Comparison of ENCODE assay signal across 12 mouse cellular contexts in genomic region chr2:162636387-162637009, GRCm38 (mm10). TPM values are rescaled to one million over a fixed set of nuclear protein-coding genes. Genes with fewer than 3 reads are reported as not detected.
DNase-seq lines count a peak whose midpoint lies in the region; ATAC-seq lines count a peak whose summit lies in the region.
"Had no signal": no experiment of that assay in that cellular context is flagged by ENCODE, and none has a peak within 500 bp of the region (broad histone marks: within the 10 kb centered on the region; RNA-seq: fewer than 3 reads in every experiment).

No protein-coding gene starts in this region.

- 59% methylated on average over 9 of the region's 9 CpGs for WGBS in midbrain, embryonic 11.5 days
- 60% methylated on average over 9 of the region's 9 CpGs for WGBS in midbrain, embryonic 10.5 days
- 45% methylated on average over 9 of the region's 9 CpGs for WGBS in kidney, embryonic 14.5 days

- no peaks in the 10 kb centered on the region for H3K9me3 ChIP-seq in midbrain, embryonic 11.5 days (ENCODE audit: control insufficient read depth, low read length)
- no peaks in the 10 kb centered on the region for H3K9me3 ChIP-seq in midbrain, embryonic 10.5 days (replicated peaks)
- H3K9me3 ChIP-seq in kidney, embryonic 14.5 days (ENCODE audit: control insufficient read depth, low read length), result no peaks in the 10 kb centered on the region
- H3K9me3 ChIP-seq: embryonic facial prominence, embryonic 13.5 days had no signal

- no peak overlapping the region for H3K4me2 ChIP-seq in midbrain, embryonic 11.5 days
- H3K4me2 ChIP-seq in kidney, embryonic 14.5 days (replicated peaks; ENCODE audit: low read depth, low read length), result no peak overlapping the region
- H3K4me2 ChIP-seq: embryonic facial prominence, embryonic 13.5 days had no signal

- H3K9ac ChIP-seq in midbrain, embryonic 11.5 days (ENCODE audit: low read length), result no peak overlapping the region
- H3K9ac ChIP-seq in kidney, embryonic 14.5 days (ENCODE audit: low read depth, low read length), result no peak overlapping the region
- H3K9ac ChIP-seq: embryonic facial prominence, embryonic 13.5 days had no signal

- ATAC-seq in midbrain, embryonic 11.5 days (ENCODE audit: low FRiP score), result peak; percentile 43; the same call in 1 of the 2 replicates
- ATAC-seq in kidney, embryonic 14.5 days (ENCODE audit: low FRiP score, low TSS enrichment), result no peak

- peaks cover 37% of the 10 kb centered on the region for H3K27me3 ChIP-seq in midbrain, embryonic 11.5 days (ENCODE audit: control insufficient read depth, insufficient read depth, low read length)
- H3K27me3 ChIP-seq in midbrain, embryonic 10.5 days (ENCODE audit: low read depth, poor library complexity, severe bottlenecking), result peaks cover 82% of the 10 kb centered on the region
- no peaks in the 10 kb centered on the region for H3K27me3 ChIP-seq in kidney, embryonic 14.5 days (ENCODE audit: control insufficient read depth, insufficient read depth, low read length)
- H3K27me3 ChIP-seq: CH12.LX had no signal

- peak; percentile 83 for DNase-seq in midbrain, embryonic 11.5 days (ENCODE audit: low spot score, missing footprints)
- DNase-seq in midbrain, embryonic 10.5 days (ENCODE audit: low spot score), result no peak
- peak; percentile 40 to 60 for DNase-seq in layer of hippocampus, postnatal 36 days
- peak; percentile 13 to 58 for DNase-seq in lung, postnatal 4 days
- DNase-seq in urinary bladder, postnatal 10 days (ENCODE audit: low spot score), result no peak
- DNase-seq in adrenal gland, postnatal 14 days, result no peak
- no peak for DNase-seq in thymus, postnatal 14 days
- DNase-seq: heart, postnatal 4 days; liver had no signal

- H3K4me1 ChIP-seq in midbrain, embryonic 11.5 days (ENCODE audit: control insufficient read depth, insufficient read depth, low read length), result peaks cover 4% of the 10 kb centered on the region; the same call in 1 of the 2 replicates
- H3K4me1 ChIP-seq in midbrain, embryonic 10.5 days, result peaks cover 22% of the 10 kb centered on the region
- 0 out of 2 replicates have a peak, but pooled peaks cover 5% of the 10 kb centered on the region for H3K4me1 ChIP-seq in kidney, embryonic 14.5 days (ENCODE audit: control insufficient read depth, insufficient read depth, low read length)

- H3K27ac ChIP-seq in midbrain, embryonic 11.5 days (ENCODE audit: low read depth, low read length), result no peak overlapping the region
- H3K27ac ChIP-seq in midbrain, embryonic 10.5 days (replicated peaks), result no peak overlapping the region
- no peak overlapping the region for H3K27ac ChIP-seq in kidney, embryonic 14.5 days (ENCODE audit: low read depth, low read length)
- H3K27ac ChIP-seq: embryonic facial prominence, embryonic 13.5 days had no signal

- H3K4me3 ChIP-seq in midbrain, embryonic 11.5 days (ENCODE audit: low read depth, low read length), result no peak overlapping the region
- no peak overlapping the region for H3K4me3 ChIP-seq in midbrain, embryonic 10.5 days
- no peak overlapping the region for H3K4me3 ChIP-seq in kidney, embryonic 14.5 days (ENCODE audit: low read length)
- H3K4me3 ChIP-seq: embryonic facial prominence, embryonic 13.5 days had no signal

- H3K36me3 ChIP-seq in midbrain, embryonic 11.5 days (ENCODE audit: control insufficient read depth, insufficient read depth, low read length), result no peaks in the 10 kb centered on the region
- no peaks in the 10 kb centered on the region for H3K36me3 ChIP-seq in midbrain, embryonic 10.5 days
- H3K36me3 ChIP-seq in kidney, embryonic 14.5 days (ENCODE audit: control insufficient read depth, insufficient read depth, low read length), result no peaks in the 10 kb centered on the region
- H3K36me3 ChIP-seq: embryonic facial prominence, embryonic 13.5 days had no signal

RNA-seq across cellular contexts. Expression of gene Ptprt, which starts 24.4 kb away (rescaled TPM):
- polyA plus RNA-seq in midbrain, embryonic 11.5 days (2014; fragmentation: Nextera tagmentation; extraction: Ambion mirVana), result 0.77 and 1.8 TPM in 2 replicates
- 0.35 and 0.38 TPM in 2 replicates for polyA plus RNA-seq in midbrain, embryonic 10.5 days (2016; fragmentation: Nextera tagmentation; extraction: Ambion mirVana)
- total RNA-seq in layer of hippocampus, postnatal 36 days (2021), result 10 to 100 TPM; 45.6 to 51.9 TPM
- 0.53 and 0.89 TPM in 2 replicates for total RNA-seq in adrenal gland, postnatal 14 days (2021)
- 3.6 and 4.6 TPM in 2 replicates for polyA plus RNA-seq in kidney, embryonic 14.5 days (2014; fragmentation: Nextera tagmentation; extraction: Ambion mirVana)

Comparison
In these comparisons a context has a peak if more than half of its experiments do, and no peak if none do; other contexts are left out.
1. DNase-seq: peak in midbrain, embryonic 11.5 days (single experiment), layer of hippocampus, postnatal 36 days (2 of 2) and lung, postnatal 4 days (2 of 2); none in midbrain, embryonic 10.5 days (single experiment), urinary bladder, postnatal 10 days (single experiment), adrenal gland, postnatal 14 days (single experiment) and thymus, postnatal 14 days (single experiment).